Mouse (Mus musculus): ENCODE measurements around the gene Mylk4. TPM values are rescaled to one million over a fixed set of nuclear protein-coding genes. Genes with fewer than 3 reads are reported as not detected.

Mylk4 gene
- polyA plus RNA-seq, 1 experiment, result 0.66 TPM

- no peaks in the 10 kb centered on the region for H3K4me1 ChIP-seq (ENCODE audit: control insufficient read depth, insufficient read depth, low read length)
- H3K27ac ChIP-seq (ENCODE audit: insufficient read depth, low read depth, low read length), result no peak overlapping the region
- TF ChIP-seq CTCF (conservative IDR thresholded peaks at IDR 0.05; ENCODE audit: insufficient read depth, insufficient read length, low read depth, low read length), result no peak
- no peak for TF ChIP-seq POLR2A (IDR thresholded peaks at IDR 0.05; ENCODE audit: low read depth, low read length)
- DNase-seq, result no peak
- no peak overlapping the region for H3K4me3 ChIP-seq (ENCODE audit: insufficient read depth, low read depth, low read length)
- WGBS, result 55% methylated on average over 1 of the region's 1 CpGs
- H3K27me3 ChIP-seq (replicated peaks; ENCODE audit: control insufficient read depth, insufficient read depth, low read length), result no peaks in the 10 kb centered on the region
- no peaks in the 10 kb centered on the region for H3K36me3 ChIP-seq (ENCODE audit: control insufficient read depth, insufficient read depth, low read length)
Measured at GRCm38 (mm10) chr13:32701564-32701963, 82.2 kb downstream of the Mylk4 start.

GRCm38 (mm10) chr13:32699376-32699775, 84.4 kb downstream of the Mylk4 start:
- no peaks in the 10 kb centered on the region for H3K27me3 ChIP-seq (replicated peaks; ENCODE audit: control insufficient read depth, insufficient read depth, low read length)
- DNase-seq, result no peak
- WGBS, result 88% methylated on average over 1 of the region's 1 CpGs
- H3K27ac ChIP-seq (ENCODE audit: insufficient read depth, low read depth, low read length), result no peak overlapping the region
- no peaks in the 10 kb centered on the region for H3K4me1 ChIP-seq (ENCODE audit: control insufficient read depth, insufficient read depth, low read length)
- no peak for TF ChIP-seq CTCF (conservative IDR thresholded peaks at IDR 0.05; ENCODE audit: insufficient read depth, insufficient read length, low read depth, low read length)
- no peak for TF ChIP-seq POLR2A (IDR thresholded peaks at IDR 0.05; ENCODE audit: low read depth, low read length)
- H3K36me3 ChIP-seq (ENCODE audit: control insufficient read depth, insufficient read depth, low read length), result no peaks in the 10 kb centered on the region
- no peak overlapping the region for H3K4me3 ChIP-seq (ENCODE audit: insufficient read depth, low read depth, low read length)

GRCm38 (mm10) chr13:32698956-32699355, 84.8 kb downstream of the Mylk4 start:
- Histone ChIP-seq H3K4me1 (ENCODE audit: control insufficient read depth, insufficient read depth, low read length) (no peaks in the 10 kb centered on the region), H3K27me3 (replicated peaks; ENCODE audit: control insufficient read depth, insufficient read depth, low read length) (no peaks in the 10 kb centered on the region), H3K36me3 (ENCODE audit: control insufficient read depth, insufficient read depth, low read length) (no peaks in the 10 kb centered on the region), H3K27ac (ENCODE audit: insufficient read depth, low read depth, low read length) (no peak overlapping the region), H3K4me3 (ENCODE audit: insufficient read depth, low read depth, low read length) (no peak overlapping the region)
- TF ChIP-seq POLR2A (IDR thresholded peaks at IDR 0.05; ENCODE audit: low read depth, low read length) (no peak), CTCF (conservative IDR thresholded peaks at IDR 0.05; ENCODE audit: insufficient read depth, insufficient read length, low read depth, low read length) (no peak)
- WGBS, result 98% methylated on average over 3 of the region's 3 CpGs
- DNase-seq, result no peak

- no peaks in the 10 kb centered on the region for H3K27me3 ChIP-seq (replicated peaks; ENCODE audit: control insufficient read depth, insufficient read depth, low read length)
- no peaks in the 10 kb centered on the region for H3K4me1 ChIP-seq (ENCODE audit: control insufficient read depth, insufficient read depth, low read length)
- TF ChIP-seq POLR2A (IDR thresholded peaks at IDR 0.05; ENCODE audit: low read depth, low read length), result no peak
- TF ChIP-seq CTCF (conservative IDR thresholded peaks at IDR 0.05; ENCODE audit: insufficient read depth, insufficient read length, low read depth, low read length), result no peak
- no peaks in the 10 kb centered on the region for H3K36me3 ChIP-seq (ENCODE audit: control insufficient read depth, insufficient read depth, low read length)
- no peak for DNase-seq
- no peak overlapping the region for H3K27ac ChIP-seq (ENCODE audit: insufficient read depth, low read depth, low read length)
- H3K4me3 ChIP-seq (ENCODE audit: insufficient read depth, low read depth, low read length), result no peak overlapping the region
- WGBS, result 91% methylated on average over 6 of the region's 6 CpGs
Measured at GRCm38 (mm10) chr13:32693886-32694455, 89.8 kb downstream of the Mylk4 start.

GRCm38 (mm10) chr13:32692563-32692962, 91.2 kb downstream of the Mylk4 start:
- Histone ChIP-seq H3K27me3 (replicated peaks; ENCODE audit: control insufficient read depth, insufficient read depth, low read length) (no peaks in the 10 kb centered on the region), H3K36me3 (ENCODE audit: control insufficient read depth, insufficient read depth, low read length) (no peaks in the 10 kb centered on the region), H3K27ac (ENCODE audit: insufficient read depth, low read depth, low read length) (no peak overlapping the region), H3K4me1 (ENCODE audit: control insufficient read depth, insufficient read depth, low read length) (no peaks in the 10 kb centered on the region), H3K4me3 (ENCODE audit: insufficient read depth, low read depth, low read length) (no peak overlapping the region)
- DNase-seq, result no peak
- TF ChIP-seq POLR2A (IDR thresholded peaks at IDR 0.05; ENCODE audit: low read depth, low read length) (no peak), CTCF (conservative IDR thresholded peaks at IDR 0.05; ENCODE audit: insufficient read depth, insufficient read length, low read depth, low read length) (no peak)
- WGBS, result 85% methylated on average over 1 of the region's 1 CpGs

- TF ChIP-seq POLR2A (IDR thresholded peaks at IDR 0.05; ENCODE audit: low read depth, low read length) (no peak), CTCF (conservative IDR thresholded peaks at IDR 0.05; ENCODE audit: insufficient read depth, insufficient read length, low read depth, low read length) (no peak)
- DNase-seq, result no peak
- 93% methylated on average over 3 of the region's 3 CpGs for WGBS
- no peaks in the 10 kb centered on the region for H3K27me3 ChIP-seq (replicated peaks; ENCODE audit: control insufficient read depth, insufficient read depth, low read length)
- H3K4me3 ChIP-seq (ENCODE audit: insufficient read depth, low read depth, low read length), result no peak overlapping the region
- no peak overlapping the region for H3K27ac ChIP-seq (ENCODE audit: insufficient read depth, low read depth, low read length)
- H3K36me3 ChIP-seq (ENCODE audit: control insufficient read depth, insufficient read depth, low read length), result no peaks in the 10 kb centered on the region
- no peaks in the 10 kb centered on the region for H3K4me1 ChIP-seq (ENCODE audit: control insufficient read depth, insufficient read depth, low read length)
Measured at GRCm38 (mm10) chr13:32690279-32690678, 93.5 kb downstream of the Mylk4 start.

GRCm38 (mm10) chr13:32680868-32681515, 102.8 kb downstream of the Mylk4 start:
- DNase-seq, result peak; percentile 63
- Histone ChIP-seq H3K27me3 (replicated peaks; ENCODE audit: control insufficient read depth, insufficient read depth, low read length) (no peaks in the 10 kb centered on the region; the same call in 1 of the 2 replicates), H3K4me1 (ENCODE audit: control insufficient read depth, insufficient read depth, low read length) (no peaks in the 10 kb centered on the region), H3K36me3 (ENCODE audit: control insufficient read depth, insufficient read depth, low read length) (no peaks in the 10 kb centered on the region), H3K27ac (ENCODE audit: insufficient read depth, low read depth, low read length) (no peak overlapping the region), H3K4me3 (ENCODE audit: insufficient read depth, low read depth, low read length) (no peak overlapping the region)
- peak; percentile 69 for TF ChIP-seq CTCF (conservative IDR thresholded peaks at IDR 0.05; ENCODE audit: insufficient read depth, insufficient read length, low read depth, low read length)
- TF ChIP-seq POLR2A (IDR thresholded peaks at IDR 0.05; ENCODE audit: low read depth, low read length), result no peak
- WGBS, result 28% methylated on average over 12 of the region's 12 CpGs

All from kidney, adult 2 months (tissue).